Mouse (Mus musculus) limb, embryonic 14.5 days (tissue): ENCODE results near the gene Cma1. TPM values are rescaled to one million over a fixed set of nuclear protein-coding genes. Genes with fewer than 3 reads are reported as not detected.
"Not testable (repeated sequence)": the region's sequence is repeated elsewhere in the genome, so short reads cannot be mapped to it uniquely, and the experiment has no call there.

Source experiments
- ATAC-seq: fragments of 200-750 bp; cut with Nextera tagmentation; 2 replicates; pipeline ENCODE4 v1.8.0; 2017; ENCODE audit warnings: low read depth, moderate number of reproducible peaks, moderate TSS enrichment; ENCODE audit not compliant: low FRiP score
- DNase-seq: peaks from one replicate; pipeline ENCODE4 v3.0.0-alpha.2; 2015; ENCODE audit warnings: low spot score
- H3K27ac ChIP-seq: fragments of 300-500 bp; sonication (generic); replicated peaks from 2 replicates; pipeline ENCODE4 v1.5.1; 2014; ENCODE audit warnings: low read depth, mild to moderate bottlenecking, low read length, moderate library complexity, mixed read lengths
- H3K27me3 ChIP-seq: fragments of 300-500 bp; sonication (generic); 2 replicates; pipeline ENCODE4 v1.6.1; 2014; ENCODE audit warnings: low read length, mixed read lengths; ENCODE audit not compliant: control insufficient read depth, insufficient read depth
- H3K36me3 ChIP-seq: fragments of 300-500 bp; sonication (generic); 2 replicates; pipeline ENCODE4 v1.6.1; 2014; ENCODE audit warnings: mild to moderate bottlenecking, low read length, moderate library complexity, mixed read lengths; ENCODE audit not compliant: control insufficient read depth, insufficient read depth
- H3K4me1 ChIP-seq: fragments of 300-500 bp; sonication (generic); 2 replicates; pipeline ENCODE4 v1.6.1; 2014; ENCODE audit warnings: antibody characterized with exemption, low read length, mixed read lengths; ENCODE audit not compliant: control insufficient read depth, insufficient read depth
- H3K4me2 ChIP-seq: fragments of 300-500 bp; sonication (generic); replicated peaks from 2 replicates; pipeline ENCODE4 v1.6.1; 2014; ENCODE audit warnings: low read depth, mild to moderate bottlenecking, low read length, moderate library complexity; ENCODE audit not compliant: severe bottlenecking
- H3K4me3 ChIP-seq: fragments of 300-500 bp; sonication (generic); replicated peaks from 2 replicates; pipeline ENCODE4 v1.5.1; 2014; ENCODE audit warnings: low read length
- H3K9ac ChIP-seq: fragments of 300-500 bp; sonication (generic); 2 replicates; pipeline ENCODE4 v1.6.1; 2014; ENCODE audit warnings: mild to moderate bottlenecking, low read depth, low read length, moderate library complexity; ENCODE audit not compliant: severe bottlenecking
- H3K9me3 ChIP-seq: fragments of 300-500 bp; sonication (generic); 2 replicates; pipeline ENCODE4 v1.6.1; 2016; ENCODE audit warnings: low read length; ENCODE audit not compliant: control insufficient read depth
- POLR2A ChIP-seq: fragments of 200-500 bp; IDR thresholded peaks from 2 replicates; pipeline ENCODE4 v1.8.0; 2012; ENCODE audit warnings: inconsistent platforms, mild to moderate bottlenecking, moderate library complexity, borderline replicate concordance; ENCODE audit not compliant: insufficient read depth, insufficient read length; ENCODE audit errors: extremely low read depth
- WGBS: fragments of 180-500 bp; shearing (Covaris S2); extraction: QIAGEN DNeasy Blood & Tissue Kit; methylation state at CpG from one replicate; pipeline ENCODE4 v1.1.7; 2014; 5-methylcytosine and 5-hydroxymethylcytosine counted together
- polyA plus RNA-seq, 2 experiments: library from polyadenylated mRNA; depleted of rRNA in 1 of 2; stranded (reverse) in 1 of 2; unstranded in 1 of 2; fragments of >200 nt; fragmentation: Nextera tagmentation in 1 of 2; extraction: Ambion mirVana in 1 of 2; gene quantifications; 2 replicates each; pipeline versions ENCODE4 v1.2.1 to v1.2.3; 2012 to 2014

Cma1 gene
- 65.4 and 75.4 TPM in 2 replicates for polyA plus RNA-seq (2012; rRNA removed)
- polyA plus RNA-seq (2014; fragmentation: Nextera tagmentation; extraction: Ambion mirVana) = 127 and 211 TPM in 2 replicates

GRCm38 (mm10) chr14:55944575-55944974, at the start of gene Cma1:
TSS of gene Cma1 (minus strand) at chr14:55944675.
- ATAC-seq = no peak
- H3K27ac ChIP-seq = no peak within 1 kb of the TSS
- no peaks in the 10 kb centered on the region for H3K4me1 ChIP-seq
- no peaks in the 10 kb centered on the region for H3K27me3 ChIP-seq
- H3K36me3 ChIP-seq = no peaks in the 10 kb centered on the region
- 82% methylated on average over 4 of the region's 4 CpGs for WGBS
- DNase-seq = no peak
- H3K4me3 ChIP-seq = no peak within 1 kb of the TSS
- no peak within 1 kb of the TSS for H3K9ac ChIP-seq
- H3K9me3 ChIP-seq = no peaks in the 10 kb centered on the region
- no peak for TF ChIP-seq POLR2A
- H3K4me2 ChIP-seq = no peak within 1 kb of the TSS

DNA sequence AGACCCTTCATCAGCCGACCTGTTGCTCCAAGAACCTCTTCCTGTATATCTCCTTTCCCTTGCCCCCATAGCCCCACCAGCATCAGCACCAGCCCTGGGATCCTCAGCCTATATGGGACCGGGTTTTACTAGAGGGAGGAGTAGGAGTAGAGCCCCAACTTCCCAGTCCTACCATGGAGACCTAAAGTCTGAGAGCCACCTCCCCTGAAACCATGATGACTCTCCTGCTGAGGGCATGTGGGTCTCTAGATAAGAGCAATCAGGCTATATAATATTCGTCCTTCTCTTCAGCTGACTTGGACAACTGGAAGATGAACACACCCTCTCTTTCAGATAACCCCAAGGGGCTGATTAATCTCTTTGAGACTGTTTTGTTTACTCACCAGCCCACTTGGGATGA, 43.0 kb upstream of the Cma1 start:
- not testable (repeated sequence) for ATAC-seq, H3K4me3 ChIP-seq, H3K36me3 ChIP-seq, H3K9ac ChIP-seq, H3K27me3 ChIP-seq, H3K9me3 ChIP-seq, DNase-seq, H3K4me2 ChIP-seq, H3K4me1 ChIP-seq, H3K27ac ChIP-seq
- WGBS = 58% methylated on average over 1 of the region's 3 CpGs

- not testable (repeated sequence) for H3K9me3 ChIP-seq, H3K4me2 ChIP-seq, ATAC-seq, DNase-seq, H3K36me3 ChIP-seq, H3K27me3 ChIP-seq, H3K4me1 ChIP-seq, H3K27ac ChIP-seq, H3K4me3 ChIP-seq, H3K9ac ChIP-seq
- WGBS = 38% methylated on average over 2 of the region's 2 CpGs
These were observed 19.4 kb upstream of the Cma1 start for GRCm38 (mm10) chr14:55963900-55964299.

GRCm38 (mm10) chr14:55963263-55963662, 18.8 kb upstream of the Cma1 start:
- H3K4me3 ChIP-seq = no peak overlapping the region
- H3K27ac ChIP-seq = no peak overlapping the region
- TF ChIP-seq POLR2A = no peak
- no peak for ATAC-seq
- H3K4me2 ChIP-seq = no peak overlapping the region
- no peaks in the 10 kb centered on the region for H3K9me3 ChIP-seq
- DNase-seq = no peak
- no peak overlapping the region for H3K9ac ChIP-seq
- H3K27me3 ChIP-seq = no peaks in the 10 kb centered on the region
- 5% methylated on average over 1 of the region's 1 CpGs for WGBS
- no peaks in the 10 kb centered on the region for H3K36me3 ChIP-seq
- no peaks in the 10 kb centered on the region for H3K4me1 ChIP-seq

DNA sequence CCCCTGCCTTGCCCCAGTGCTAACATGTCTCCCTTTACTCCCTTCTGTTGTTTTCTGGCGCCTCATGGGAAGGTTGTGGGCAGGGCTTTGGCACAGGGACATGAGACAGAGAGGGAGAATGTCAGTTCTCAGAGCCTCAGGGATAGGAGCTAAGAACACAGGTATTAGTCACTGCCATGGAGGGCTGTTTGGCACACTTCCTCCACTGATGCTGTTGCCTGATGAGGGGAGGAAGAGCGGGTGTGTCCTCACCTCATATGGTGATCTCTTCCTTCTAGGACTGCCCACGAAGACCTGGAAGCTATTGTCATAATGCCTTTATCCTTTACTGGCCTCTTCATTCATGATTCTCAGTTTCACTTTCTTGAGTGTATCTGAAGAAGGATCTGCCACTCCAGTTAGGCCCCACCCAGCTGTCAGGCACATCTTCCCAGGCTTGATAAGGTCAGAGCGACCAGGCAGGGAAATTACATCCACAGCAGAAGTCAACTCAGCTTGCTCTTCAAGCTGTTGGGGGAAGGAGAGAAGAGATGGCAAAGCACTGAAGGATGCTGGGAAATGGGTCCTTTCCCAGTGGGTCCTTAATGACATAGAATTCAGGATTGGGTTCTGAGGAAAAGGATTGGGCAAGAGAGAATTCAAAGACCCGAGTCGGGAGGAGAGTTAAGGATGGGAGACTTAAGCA, 6.0 kb upstream of the Cma1 start, which contains the start of gene Cma2:
Gene Cma2, plus strand, starts transcription at position 635 of the 685 bp plus-strand sequence.
- Histone ChIP-seq H3K9me3 (no peaks in the 10 kb centered on the region), H3K4me1 (no peaks in the 10 kb centered on the region), H3K27ac (no peak within 1 kb of the TSS), H3K27me3 (no peaks in the 10 kb centered on the region), H3K4me3 (no peak within 1 kb of the TSS), H3K9ac (no peak within 1 kb of the TSS), H3K36me3 (no peaks in the 10 kb centered on the region), H3K4me2 (no peak within 1 kb of the TSS)
- 78% methylated on average over 6 of the region's 6 CpGs for WGBS
- DNase-seq (no peak), ATAC-seq (no peak)
- no peak for TF ChIP-seq POLR2A
